8 mouse cellular contexts compared by ENCODE assay signal in the genomic region with DNA sequence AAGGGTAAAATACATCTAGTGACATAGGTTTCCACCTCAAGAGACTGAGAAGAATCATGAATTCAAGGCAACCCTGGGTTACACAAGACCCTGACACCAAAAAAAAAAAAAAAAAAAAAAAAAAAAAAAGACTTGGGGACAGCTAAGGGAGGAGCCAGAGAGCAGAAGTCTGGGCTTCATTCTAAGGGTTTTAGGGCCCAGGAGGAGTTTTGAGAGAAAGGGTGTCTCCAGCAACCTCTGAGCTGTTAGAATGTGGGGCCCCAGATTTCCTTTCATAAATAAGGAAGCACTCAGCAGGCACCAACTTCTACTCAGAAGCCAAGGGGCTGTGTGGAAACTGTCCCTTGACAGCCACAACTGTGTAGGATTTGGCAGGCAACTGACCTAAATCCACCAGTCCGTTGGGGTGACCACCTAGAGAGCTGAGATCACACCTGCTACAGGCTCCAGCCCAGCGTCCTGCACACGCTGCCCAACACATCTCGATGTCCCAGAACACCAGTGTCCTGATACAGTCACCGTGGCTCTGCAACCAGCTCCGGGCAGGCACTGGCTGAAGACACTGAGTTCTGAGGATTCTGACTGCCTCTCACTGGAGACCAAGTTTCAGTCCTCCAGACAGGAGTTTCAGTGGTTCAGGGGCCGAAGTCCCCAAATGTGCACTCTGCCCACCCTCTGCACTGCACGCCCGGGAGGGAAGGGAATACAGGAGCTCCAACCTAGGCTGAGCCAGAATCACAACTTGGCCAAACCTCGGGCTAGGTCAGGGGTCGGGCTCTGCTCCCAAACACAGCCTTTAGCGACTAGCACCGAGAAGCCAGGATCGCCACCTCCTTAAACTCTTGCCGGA. TPM values are rescaled to one million over a fixed set of nuclear protein-coding genes. Genes with fewer than 3 reads are reported as not detected.
DNase-seq lines count a peak whose midpoint lies in the region; ATAC-seq and TF ChIP-seq lines count a peak whose summit lies in the region.

No protein-coding gene starts in this region.

- peak overlapping the region; percentile 87 for H3K27ac ChIP-seq in forebrain, embryonic 15.5 days (replicated peaks)
- peak overlapping the region; percentile 90 for H3K27ac ChIP-seq in lung, embryonic 15.5 days

- no peaks in the 10 kb centered on the region for H3K27me3 ChIP-seq in Patski
- H3K27me3 ChIP-seq in forebrain, embryonic 15.5 days = peaks cover 3% of the 10 kb centered on the region; the same call in 1 of the 2 replicates
- H3K27me3 ChIP-seq in lung, embryonic 15.5 days = no peaks in the 10 kb centered on the region

- peak overlapping the region; percentile 99 for H3K4me3 ChIP-seq in forebrain, embryonic 15.5 days
- H3K4me3 ChIP-seq in lung, embryonic 15.5 days = peak overlapping the region; percentile 72

- in situ Hi-C loops in Patski (cut with MboI; ENCODE audit: low pct_unique_long_range_greater_than_20kb) = no loop called here

- peak; percentile 95 for DNase-seq in heart, adult 11 months
- DNase-seq in heart, adult 8-10 months (ENCODE audit: low spot score) = no peak
- no peak for DNase-seq in Patski (ENCODE audit: low read depth, low spot score)
- peak; percentile 76 for DNase-seq in kidney, adult 18-20 months
- DNase-seq in retina, embryonic 14.5 days (ENCODE audit: low spot score) = peak; percentile 45
- no peak for DNase-seq in ovary, postnatal 14 days (ENCODE audit: low spot score)

- peak overlapping the region; percentile 78 for H3K4me2 ChIP-seq in forebrain, embryonic 15.5 days (replicated peaks)
- peak overlapping the region; percentile 75 for H3K4me2 ChIP-seq in lung, embryonic 15.5 days

- peak overlapping the region; percentile 95 for H3K9ac ChIP-seq in forebrain, embryonic 15.5 days (replicated peaks)
- H3K9ac ChIP-seq in lung, embryonic 15.5 days = peak overlapping the region; percentile 81

- 1% methylated on average over 15 of the region's 15 CpGs for WGBS in forebrain, embryonic 15.5 days
- WGBS in lung, embryonic 15.5 days = 0% methylated on average over 15 of the region's 15 CpGs

- H3K4me1 ChIP-seq in forebrain, embryonic 15.5 days = peaks cover 41% of the 10 kb centered on the region
- H3K4me1 ChIP-seq in lung, embryonic 15.5 days = peaks cover 50% of the 10 kb centered on the region

- POLR2A ChIA-PET in Patski (lab: Charles Lee) = interaction anchor here (0.6 to 3.8 kb wide), 5 partner anchors 8 to 132 kb away, joined by 3 to 18 read pairs (median 3); no protein-coding TSS in a partner anchor

- ATAC-seq in Patski = peak; percentile 1
- ATAC-seq in forebrain, embryonic 15.5 days (replicated peaks) = peak; percentile 18
- ATAC-seq in lung, embryonic 15.5 days (ENCODE audit: borderline replicate concordance, extremely low read depth, low FRiP score, low TSS enrichment) = peak; percentile 1; the same call in 1 of the 2 replicates

- no peaks in the 10 kb centered on the region for H3K9me3 ChIP-seq in forebrain, embryonic 15.5 days
- no peaks in the 10 kb centered on the region for H3K9me3 ChIP-seq in lung, embryonic 15.5 days

- CTCF ChIA-PET in Patski (lab: Charles Lee) = interaction anchor here (0.7 to 1.8 kb wide), 6 partner anchors 8 to 48 kb away, joined by 3 to 7 read pairs (median 4); no protein-coding TSS in a partner anchor

- no peak for TF ChIP-seq CTCF in Patski (IDR thresholded peaks at IDR 0.05)

- H3K36me3 ChIP-seq in forebrain, embryonic 15.5 days = no peaks in the 10 kb centered on the region
- H3K36me3 ChIP-seq in lung, embryonic 15.5 days = no peaks in the 10 kb centered on the region

RNA-seq across cellular contexts. Expression of gene Tspan14, which starts 0.9 kb away (rescaled TPM):
- 10 to 100 TPM in 2 of 4 experiments, 1 to 10 TPM in 2; 9.8 to 18.6 (median 10.8) TPM for total RNA-seq in heart, adult 8-10 months (2022)
- 59.0 TPM for polyA plus RNA-seq in Patski (2021)
- polyA plus RNA-seq in forebrain, embryonic 15.5 days (2015; fragmentation: Nextera tagmentation; extraction: Ambion mirVana) = 97.5 and 98.3 TPM in 2 replicates
- 99.0 and 101 TPM in 2 replicates for polyA plus RNA-seq in lung, embryonic 15.5 days (2015; fragmentation: Nextera tagmentation; extraction: Ambion mirVana)

RNA-seq across cellular contexts. Expression of gene Fam213a, which starts 47.9 kb away (rescaled TPM):
- 10 to 100 TPM; 24.7 to 39.2 (median 28.2) TPM for total RNA-seq in heart, adult 8-10 months (2022)
- polyA plus RNA-seq in Patski (2021) = 13.2 TPM
- 75.1 and 76.2 TPM in 2 replicates for polyA plus RNA-seq in forebrain, embryonic 15.5 days (2015; fragmentation: Nextera tagmentation; extraction: Ambion mirVana)
- polyA plus RNA-seq in lung, embryonic 15.5 days (2015; fragmentation: Nextera tagmentation; extraction: Ambion mirVana) = 147 and 150 TPM in 2 replicates

Comparison
In these comparisons a context has a peak if more than half of its experiments do, and no peak if none do; other contexts are left out.
1. DNase-seq: peak in heart, adult 11 months (single experiment), kidney, adult 18-20 months (single experiment) and retina, embryonic 14.5 days (single experiment); none in heart, adult 8-10 months (single experiment), Patski (single experiment) and ovary, postnatal 14 days (single experiment).
2. Peak in every context shown above with its lines, with median percentiles within 50 percentile points of each other: ATAC-seq.